Mouse (Mus musculus): ENCODE measurements around the gene Ltbp1. TPM values are rescaled to one million over a fixed set of nuclear protein-coding genes. Genes with fewer than 3 reads are reported as not detected.

The Ltbp1 gene
- polyA plus RNA-seq, 1 experiment from 2014 or later, result 53.9 TPM

GRCm38 (mm10) chr17:75013868-75014267, 8.5 kb downstream of the Ltbp1 start:
- no peaks in the 10 kb centered on the region for H3K9me3 ChIP-seq (ENCODE audit: control insufficient read depth, low read length)
- ATAC-seq (ENCODE audit: low read depth) (no peak; the same call in 1 of the 2 replicates), DNase-seq (ENCODE audit: low spot score) (peak; percentile 48)
- H3K27ac ChIP-seq (replicated peaks; ENCODE audit: low read depth, low read length), result no peak overlapping the region
- no peak overlapping the region for H3K9ac ChIP-seq (ENCODE audit: low read depth, low read length)
- peaks cover 23% of the 10 kb centered on the region; the same call in 1 of the 2 replicates for H3K4me1 ChIP-seq (ENCODE audit: control insufficient read depth, insufficient read depth, low read length)
- no peak overlapping the region for H3K4me3 ChIP-seq (ENCODE audit: low read depth, low read length)
- no peaks in the 10 kb centered on the region for H3K27me3 ChIP-seq (replicated peaks; ENCODE audit: control insufficient read depth, insufficient read depth, low read length)
- no peak overlapping the region for H3K4me2 ChIP-seq (ENCODE audit: low read depth, low read length)
- no peaks in the 10 kb centered on the region for H3K36me3 ChIP-seq (ENCODE audit: control insufficient read depth, insufficient read depth, low read length)
- 47% methylated on average over 10 of the region's 10 CpGs for WGBS

DNA sequence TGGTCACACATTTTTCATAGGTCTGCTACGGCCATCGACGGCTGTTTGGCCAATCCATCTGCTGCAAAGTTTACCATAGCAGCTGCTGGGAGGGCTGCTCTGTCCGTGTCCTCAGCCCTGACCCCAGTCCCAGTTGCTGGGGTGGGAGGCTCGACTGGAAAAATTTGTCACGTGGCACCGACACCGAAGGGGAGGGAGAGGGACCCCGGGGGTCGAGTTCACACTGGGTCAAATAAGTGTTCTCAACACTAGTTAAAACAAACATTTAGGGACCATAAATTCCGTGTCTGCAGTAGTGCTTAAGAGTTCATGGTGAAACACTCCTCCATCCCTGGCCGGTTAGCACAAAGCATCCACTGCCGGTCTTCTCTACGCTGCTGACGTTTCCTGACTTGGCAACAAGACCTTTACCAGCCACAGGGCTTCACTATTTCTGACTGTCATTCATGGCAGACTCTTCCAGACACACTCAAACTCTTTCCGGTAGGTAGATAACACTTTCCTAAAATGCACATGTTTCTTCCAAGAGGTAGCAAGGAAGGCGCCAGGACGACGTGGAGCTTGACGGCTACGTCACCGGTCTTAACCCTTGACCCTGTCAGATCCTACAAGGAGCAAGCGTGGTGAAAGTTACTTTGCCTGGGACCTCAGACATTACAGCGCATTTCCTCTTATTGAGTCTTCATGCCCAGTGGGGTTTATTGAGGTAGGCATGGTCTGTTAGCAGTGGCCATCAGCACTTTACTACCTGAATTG, 9.4 kb downstream of the Ltbp1 start:
- H3K9me3 ChIP-seq (ENCODE audit: control insufficient read depth, low read length), result no peaks in the 10 kb centered on the region
- no peak overlapping the region for H3K27ac ChIP-seq (replicated peaks; ENCODE audit: low read depth, low read length)
- no peak for DNase-seq (ENCODE audit: low spot score)
- no peak for ATAC-seq (ENCODE audit: low read depth)
- WGBS, result 57% methylated on average over 24 of the region's 24 CpGs
- H3K4me2 ChIP-seq (ENCODE audit: low read depth, low read length), result no peak overlapping the region
- no peaks in the 10 kb centered on the region for H3K36me3 ChIP-seq (ENCODE audit: control insufficient read depth, insufficient read depth, low read length)
- H3K9ac ChIP-seq (ENCODE audit: low read depth, low read length), result no peak overlapping the region
- H3K4me1 ChIP-seq (ENCODE audit: control insufficient read depth, insufficient read depth, low read length), result peaks cover 30% of the 10 kb centered on the region; the same call in 1 of the 2 replicates
- H3K4me3 ChIP-seq (ENCODE audit: low read depth, low read length), result no peak overlapping the region
- no peaks in the 10 kb centered on the region for H3K27me3 ChIP-seq (replicated peaks; ENCODE audit: control insufficient read depth, insufficient read depth, low read length)

DNA sequence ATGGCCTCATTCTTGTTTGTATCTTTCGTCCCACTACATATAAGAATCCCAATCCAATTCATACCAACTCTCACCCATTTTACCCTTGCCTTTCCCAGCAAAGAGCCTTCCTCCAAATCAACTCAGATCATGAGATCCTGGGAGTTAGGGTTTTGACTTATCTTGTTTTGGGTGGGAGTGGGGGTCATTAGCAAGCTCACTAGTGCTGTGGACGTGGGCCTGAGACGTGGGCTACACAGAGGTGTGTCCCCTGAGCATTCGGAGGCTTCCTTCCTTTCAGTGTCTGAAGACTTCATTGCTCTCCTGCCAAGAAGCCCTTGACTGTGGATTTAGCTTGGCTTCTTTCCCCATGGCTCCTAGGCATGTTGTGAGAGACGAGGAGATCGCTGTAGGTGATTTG, 10.2 kb downstream of the Ltbp1 start:
- H3K4me1 ChIP-seq (ENCODE audit: control insufficient read depth, insufficient read depth, low read length), result peaks cover 35% of the 10 kb centered on the region
- no peak overlapping the region for H3K27ac ChIP-seq (replicated peaks; ENCODE audit: low read depth, low read length)
- H3K9me3 ChIP-seq (ENCODE audit: control insufficient read depth, low read length), result no peaks in the 10 kb centered on the region
- H3K36me3 ChIP-seq (ENCODE audit: control insufficient read depth, insufficient read depth, low read length), result no peaks in the 10 kb centered on the region
- H3K27me3 ChIP-seq (replicated peaks; ENCODE audit: control insufficient read depth, insufficient read depth, low read length), result no peaks in the 10 kb centered on the region
- WGBS, result 73% methylated on average over 6 of the region's 6 CpGs
- no peak for DNase-seq (ENCODE audit: low spot score)
- no peak overlapping the region for H3K4me3 ChIP-seq (ENCODE audit: low read depth, low read length)
- H3K4me2 ChIP-seq (ENCODE audit: low read depth, low read length), result no peak overlapping the region
- no peak overlapping the region for H3K9ac ChIP-seq (ENCODE audit: low read depth, low read length)
- no peak for ATAC-seq (ENCODE audit: low read depth)

- no peak for DNase-seq (ENCODE audit: low spot score)
- H3K9ac ChIP-seq (ENCODE audit: low read depth, low read length), result no peak overlapping the region
- H3K27me3 ChIP-seq (replicated peaks; ENCODE audit: control insufficient read depth, insufficient read depth, low read length), result no peaks in the 10 kb centered on the region
- no peak overlapping the region for H3K4me3 ChIP-seq (ENCODE audit: low read depth, low read length)
- H3K4me2 ChIP-seq (ENCODE audit: low read depth, low read length), result no peak overlapping the region
- no peaks in the 10 kb centered on the region for H3K36me3 ChIP-seq (ENCODE audit: control insufficient read depth, insufficient read depth, low read length)
- WGBS, result 70% methylated on average over 7 of the region's 7 CpGs
- ATAC-seq (ENCODE audit: low read depth), result no peak
- H3K9me3 ChIP-seq (ENCODE audit: control insufficient read depth, low read length), result no peaks in the 10 kb centered on the region
- H3K27ac ChIP-seq (replicated peaks; ENCODE audit: low read depth, low read length), result 0 out of 2 replicates have a peak overlapping the region, but pooled peaks have one; percentile 22
- peaks cover 38% of the 10 kb centered on the region for H3K4me1 ChIP-seq (ENCODE audit: control insufficient read depth, insufficient read depth, low read length)
Measured at GRCm38 (mm10) chr17:75017423-75017822, 12.1 kb downstream of the Ltbp1 start.

DNA sequence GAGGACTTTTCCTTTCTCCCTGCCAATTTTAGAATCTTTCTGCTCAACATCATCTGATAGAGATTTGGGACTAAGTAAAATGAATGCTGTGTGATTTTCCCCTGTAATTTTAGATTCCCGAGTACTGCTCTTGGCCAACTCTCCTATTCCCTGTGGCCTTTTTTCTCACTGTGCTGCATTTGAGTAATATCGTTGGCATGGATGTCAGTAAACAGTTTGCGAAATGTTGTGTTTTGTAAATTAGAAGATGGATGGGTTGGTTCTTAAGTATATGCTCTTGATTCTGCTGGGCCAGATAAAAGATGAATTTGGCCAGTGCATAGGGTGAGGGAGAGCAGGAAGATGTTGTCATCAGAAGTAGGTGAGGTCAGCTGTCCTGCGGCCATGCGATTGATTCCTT, 12.8 kb downstream of the Ltbp1 start:
- H3K4me2 ChIP-seq (ENCODE audit: low read depth, low read length), result no peak overlapping the region
- H3K36me3 ChIP-seq (ENCODE audit: control insufficient read depth, insufficient read depth, low read length), result no peaks in the 10 kb centered on the region
- no peak overlapping the region for H3K9ac ChIP-seq (ENCODE audit: low read depth, low read length)
- peak; percentile 73 for DNase-seq (ENCODE audit: low spot score)
- no peaks in the 10 kb centered on the region for H3K9me3 ChIP-seq (ENCODE audit: control insufficient read depth, low read length)
- H3K27ac ChIP-seq (replicated peaks; ENCODE audit: low read depth, low read length), result 0 out of 2 replicates have a peak overlapping the region, but pooled peaks have one; percentile 22
- ATAC-seq (ENCODE audit: low read depth), result peak; percentile 48; the same call in 1 of the 2 replicates
- H3K4me1 ChIP-seq (ENCODE audit: control insufficient read depth, insufficient read depth, low read length), result peaks cover 38% of the 10 kb centered on the region
- no peaks in the 10 kb centered on the region for H3K27me3 ChIP-seq (replicated peaks; ENCODE audit: control insufficient read depth, insufficient read depth, low read length)
- 70% methylated on average over 5 of the region's 5 CpGs for WGBS
- H3K4me3 ChIP-seq (ENCODE audit: low read depth, low read length), result no peak overlapping the region

- peak; percentile 78 for DNase-seq (ENCODE audit: low spot score)
Measured at GRCm38 (mm10) chr17:75020026-75020425, 14.7 kb downstream of the Ltbp1 start.

GRCm38 (mm10) chr17:75020619-75021018, 15.3 kb downstream of the Ltbp1 start:
- 53% methylated on average over 3 of the region's 3 CpGs for WGBS
- Histone ChIP-seq H3K4me2 (ENCODE audit: low read depth, low read length) (no peak overlapping the region), H3K36me3 (ENCODE audit: control insufficient read depth, insufficient read depth, low read length) (no peaks in the 10 kb centered on the region), H3K4me3 (ENCODE audit: low read depth, low read length) (no peak overlapping the region), H3K9ac (ENCODE audit: low read depth, low read length) (no peak overlapping the region), H3K27me3 (replicated peaks; ENCODE audit: control insufficient read depth, insufficient read depth, low read length) (no peaks in the 10 kb centered on the region), H3K4me1 (ENCODE audit: control insufficient read depth, insufficient read depth, low read length) (peaks cover 29% of the 10 kb centered on the region), H3K9me3 (ENCODE audit: control insufficient read depth, low read length) (no peaks in the 10 kb centered on the region), H3K27ac (replicated peaks; ENCODE audit: low read depth, low read length) (no peak overlapping the region; the same call in 1 of the 2 replicates)
- DNase-seq (ENCODE audit: low spot score), result no peak
- ATAC-seq (ENCODE audit: low read depth), result no peak

More at GRCm38 (mm10) chr17:75020026-75020425, 14.7 kb downstream of the Ltbp1 start:
- no peak overlapping the region for H3K4me2 ChIP-seq (ENCODE audit: low read depth, low read length)
- ATAC-seq (ENCODE audit: low read depth), result 0 out of 2 replicates have a peak, but pooled peaks have one; percentile 42
- H3K4me3 ChIP-seq (ENCODE audit: low read depth, low read length), result no peak overlapping the region
- H3K36me3 ChIP-seq (ENCODE audit: control insufficient read depth, insufficient read depth, low read length), result no peaks in the 10 kb centered on the region
- H3K9me3 ChIP-seq (ENCODE audit: control insufficient read depth, low read length), result no peaks in the 10 kb centered on the region
- peaks cover 24% of the 10 kb centered on the region for H3K4me1 ChIP-seq (ENCODE audit: control insufficient read depth, insufficient read depth, low read length)
- H3K27me3 ChIP-seq (replicated peaks; ENCODE audit: control insufficient read depth, insufficient read depth, low read length), result no peaks in the 10 kb centered on the region
- H3K27ac ChIP-seq (replicated peaks; ENCODE audit: low read depth, low read length), result no peak overlapping the region
- no peak overlapping the region for H3K9ac ChIP-seq (ENCODE audit: low read depth, low read length)
- 25% methylated on average over 7 of the region's 7 CpGs for WGBS

DNA sequence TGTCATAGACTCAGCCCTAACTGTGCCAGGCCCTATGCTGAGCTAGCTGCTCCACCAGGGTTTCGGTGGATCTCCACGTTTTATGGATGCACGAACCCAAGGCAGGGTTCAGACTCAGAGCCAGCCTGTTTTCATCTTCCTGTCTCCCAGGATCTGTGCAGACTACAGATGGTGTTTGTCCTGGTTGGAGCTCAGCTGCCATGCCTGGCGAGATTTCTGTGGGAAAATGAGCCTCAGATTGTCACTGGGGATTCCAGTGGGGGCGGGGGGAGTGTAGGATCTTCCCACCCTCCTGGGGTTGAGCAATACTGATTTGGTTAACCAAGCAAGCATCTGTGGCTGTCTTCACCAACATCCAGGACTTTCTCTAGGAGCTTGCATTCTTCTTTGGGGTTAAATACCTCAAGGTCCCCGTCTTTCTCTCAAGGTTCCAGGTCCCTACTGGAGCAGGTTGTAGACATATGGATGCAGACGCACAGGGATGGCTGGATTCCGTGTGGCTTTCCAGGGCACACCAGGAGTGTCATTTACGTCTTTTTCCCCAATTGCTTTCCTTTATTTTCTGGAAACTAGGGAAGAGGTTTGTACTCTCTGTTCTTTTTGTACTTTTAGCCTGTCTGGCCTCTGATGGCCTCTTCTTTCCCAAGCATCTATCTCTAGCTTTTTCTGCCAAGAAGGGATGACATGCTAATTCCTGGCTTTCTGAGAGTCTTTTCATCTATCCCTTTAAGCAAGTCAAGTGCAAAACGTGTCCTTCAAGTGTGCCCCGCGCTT, 22.2 kb downstream of the Ltbp1 start:
- Histone ChIP-seq H3K4me2 (ENCODE audit: low read depth, low read length) (no peak overlapping the region), H3K36me3 (ENCODE audit: control insufficient read depth, insufficient read depth, low read length) (no peaks in the 10 kb centered on the region), H3K4me1 (ENCODE audit: control insufficient read depth, insufficient read depth, low read length) (peaks cover 13% of the 10 kb centered on the region; the same call in 1 of the 2 replicates), H3K27ac (replicated peaks; ENCODE audit: low read depth, low read length) (no peak overlapping the region), H3K27me3 (replicated peaks; ENCODE audit: control insufficient read depth, insufficient read depth, low read length) (no peaks in the 10 kb centered on the region), H3K9me3 (ENCODE audit: control insufficient read depth, low read length) (no peaks in the 10 kb centered on the region), H3K9ac (ENCODE audit: low read depth, low read length) (no peak overlapping the region), H3K4me3 (ENCODE audit: low read depth, low read length) (no peak overlapping the region)
- no peak for DNase-seq (ENCODE audit: low spot score)
- 72% methylated on average over 12 of the region's 12 CpGs for WGBS
- peak; percentile 55 for ATAC-seq (ENCODE audit: low read depth)

All from embryonic facial prominence, embryonic 14.5 days (tissue).